Mouse (Mus musculus) lung, embryonic 16.5 days (tissue): Measurements from ENCODE around the gene Plekhg1. TPM values are rescaled to one million over a fixed set of nuclear protein-coding genes. Genes with fewer than 3 reads are reported as not detected.

ENCODE experiments used
- ATAC-seq: fragments of 200-750 bp; cut with Nextera tagmentation; 2 replicates; pipeline ENCODE4 v1.8.0; 2017; ENCODE audit warnings: low read depth, mild to moderate bottlenecking, moderate library complexity
- H3K27ac ChIP-seq: fragments of 300-500 bp; sonication (generic); 2 replicates; pipeline ENCODE4 v1.5.1; 2014; ENCODE audit warnings: mild to moderate bottlenecking, control low read depth, low read length
- H3K27me3 ChIP-seq: fragments of 300-500 bp; sonication (generic); 2 replicates; pipeline ENCODE4 v1.6.1; 2014; ENCODE audit warnings: low read depth, low read length, mixed read lengths; ENCODE audit not compliant: control insufficient read depth, insufficient read depth
- H3K36me3 ChIP-seq: fragments of 300-500 bp; sonication (generic); 2 replicates; pipeline ENCODE4 v1.6.1; 2014; ENCODE audit warnings: low read length; ENCODE audit not compliant: control insufficient read depth, insufficient read depth
- H3K4me1 ChIP-seq: fragments of 300-500 bp; sonication (generic); replicated peaks from 2 replicates; pipeline ENCODE4 v1.6.1; 2014; ENCODE audit warnings: low read length, mixed read lengths; ENCODE audit not compliant: control insufficient read depth, insufficient read depth
- H3K4me2 ChIP-seq: fragments of 300-500 bp; sonication (generic); 2 replicates; pipeline ENCODE4 v1.6.1; 2014; ENCODE audit warnings: low read depth, low read length, control low read depth
- H3K4me3 ChIP-seq: fragments of 300-500 bp; sonication (generic); 2 replicates; pipeline ENCODE4 v1.5.1; 2014; ENCODE audit warnings: mild to moderate bottlenecking, low read length, control low read depth
- H3K9ac ChIP-seq: fragments of 300-500 bp; sonication (generic); 2 replicates; pipeline ENCODE4 v1.6.1; 2014; ENCODE audit warnings: low read length, control low read depth
- H3K9me3 ChIP-seq: fragments of 300-500 bp; sonication (generic); 2 replicates; pipeline ENCODE4 v1.6.1; 2016; ENCODE audit warnings: low read length; ENCODE audit not compliant: control insufficient read depth
- WGBS: fragments of 180-500 bp; shearing (Covaris S2); extraction: QIAGEN DNeasy Blood & Tissue Kit; methylation state at CpG from one replicate; pipeline ENCODE4 v1.1.7; 2014; 5-methylcytosine and 5-hydroxymethylcytosine counted together
- polyA plus RNA-seq: library from polyadenylated mRNA; unstranded; fragments of >200 nt; fragmentation: Nextera tagmentation; extraction: Ambion mirVana; gene quantifications from 2 replicates; pipeline ENCODE4 v1.2.1, GENCODE M21; 2015

The Plekhg1 gene
- polyA plus RNA-seq, 1 experiment from 2014 or later: 11.9 TPM

GRCm38 (mm10) chr10:3996170-3996876 is 256.2 kb downstream of the Plekhg1 start:
- peaks cover 5% of the 10 kb centered on the region; the same call in 1 of the 2 replicates for H3K36me3 ChIP-seq

DNA sequence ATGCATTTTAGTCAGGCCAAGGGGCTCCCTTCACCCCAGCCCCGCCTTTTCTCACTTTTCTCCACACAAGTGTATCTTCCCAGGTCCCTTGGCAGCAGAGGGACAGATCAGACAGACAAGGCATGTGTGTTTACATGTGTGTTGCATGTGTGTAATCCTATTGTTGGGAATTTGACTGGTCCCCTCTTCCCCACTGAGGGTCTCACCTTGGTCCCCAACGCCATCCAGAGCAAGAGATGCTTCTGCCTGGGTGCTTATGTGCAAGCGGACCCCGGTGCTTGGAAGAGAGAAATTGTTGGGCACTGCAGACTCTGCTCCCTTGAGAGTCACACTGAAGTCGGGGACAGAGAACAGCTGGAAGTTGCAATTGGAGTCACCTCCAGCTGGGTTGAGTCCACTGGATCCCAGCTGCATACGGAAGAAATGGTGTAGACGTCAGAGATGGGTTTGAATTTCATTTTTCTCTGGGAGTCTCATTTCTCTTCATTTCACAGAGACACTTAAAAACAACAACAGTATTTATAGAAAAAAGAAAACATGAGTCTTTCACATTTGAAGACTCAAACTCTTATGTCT is 257.8 kb downstream of the Plekhg1 start:
- H3K4me3 ChIP-seq: no peak overlapping the region
- no peak overlapping the region for H3K9ac ChIP-seq
- H3K4me1 ChIP-seq: peaks cover 3% of the 10 kb centered on the region; the same call in 1 of the 2 replicates
- H3K9me3 ChIP-seq: no peaks in the 10 kb centered on the region
- 73% methylated on average over 7 of the region's 7 CpGs for WGBS
- H3K4me2 ChIP-seq: no peak overlapping the region
- peak; percentile 49; the same call in 1 of the 2 replicates for ATAC-seq
- no peak overlapping the region; the same call in 1 of the 2 replicates for H3K27ac ChIP-seq
- H3K36me3 ChIP-seq: no peaks in the 10 kb centered on the region; the same call in 1 of the 2 replicates
- no peaks in the 10 kb centered on the region for H3K27me3 ChIP-seq

More at GRCm38 (mm10) chr10:3996170-3996876, 256.2 kb downstream of the Plekhg1 start:
- Histone ChIP-seq H3K9me3 (no peaks in the 10 kb centered on the region), H3K4me2 (no peak overlapping the region), H3K4me3 (no peak overlapping the region), H3K9ac (no peak overlapping the region), H3K4me1 (peaks cover 3% of the 10 kb centered on the region; the same call in 1 of the 2 replicates), H3K27me3 (no peaks in the 10 kb centered on the region), H3K27ac (no peak overlapping the region)
- peak; percentile 73 for ATAC-seq
- 48% methylated on average over 15 of the region's 15 CpGs for WGBS

- no peak overlapping the region for H3K4me2 ChIP-seq
- ATAC-seq: no peak
- no peaks in the 10 kb centered on the region for H3K36me3 ChIP-seq
- H3K9me3 ChIP-seq: no peaks in the 10 kb centered on the region
- H3K4me1 ChIP-seq: peaks cover 10% of the 10 kb centered on the region; the same call in 1 of the 2 replicates
- H3K4me3 ChIP-seq: no peak overlapping the region
- 90% methylated on average over 5 of the region's 5 CpGs for WGBS
- H3K27me3 ChIP-seq: no peaks in the 10 kb centered on the region
- no peak overlapping the region for H3K9ac ChIP-seq
- H3K27ac ChIP-seq: no peak overlapping the region
These were observed 262.5 kb downstream of the Plekhg1 start for GRCm38 (mm10) chr10:4002711-4003110.

DNA sequence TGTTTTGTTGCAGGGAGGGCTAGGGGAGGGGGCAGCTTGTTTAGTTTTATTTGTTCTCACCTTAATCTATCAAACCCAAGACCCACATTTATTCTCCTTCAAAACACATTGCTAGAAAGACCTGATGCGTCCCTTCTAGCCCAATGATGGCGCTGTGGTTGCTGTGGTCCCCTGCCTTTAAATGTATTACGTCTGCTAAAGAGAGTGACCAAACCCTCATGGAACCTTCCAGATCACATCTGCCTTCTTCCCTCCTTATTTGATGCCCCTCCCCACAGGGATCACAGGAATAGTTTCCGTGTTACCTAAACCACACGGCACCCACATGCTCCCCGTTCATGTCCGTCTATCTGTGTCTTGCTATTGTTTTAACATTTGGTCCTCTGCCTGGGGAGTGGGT is 265.0 kb downstream of the Plekhg1 start:
- H3K9me3 ChIP-seq: no peaks in the 10 kb centered on the region
- no peak overlapping the region for H3K4me3 ChIP-seq
- no peak for ATAC-seq
- no peaks in the 10 kb centered on the region for H3K36me3 ChIP-seq
- WGBS: 72% methylated on average over 7 of the region's 7 CpGs
- no peak overlapping the region for H3K4me2 ChIP-seq
- H3K4me1 ChIP-seq: peaks cover 8% of the 10 kb centered on the region; the same call in 1 of the 2 replicates
- no peaks in the 10 kb centered on the region for H3K27me3 ChIP-seq
- peak overlapping the region; percentile 15; the same call in 1 of the 2 replicates for H3K27ac ChIP-seq
- H3K9ac ChIP-seq: no peak overlapping the region

DNA sequence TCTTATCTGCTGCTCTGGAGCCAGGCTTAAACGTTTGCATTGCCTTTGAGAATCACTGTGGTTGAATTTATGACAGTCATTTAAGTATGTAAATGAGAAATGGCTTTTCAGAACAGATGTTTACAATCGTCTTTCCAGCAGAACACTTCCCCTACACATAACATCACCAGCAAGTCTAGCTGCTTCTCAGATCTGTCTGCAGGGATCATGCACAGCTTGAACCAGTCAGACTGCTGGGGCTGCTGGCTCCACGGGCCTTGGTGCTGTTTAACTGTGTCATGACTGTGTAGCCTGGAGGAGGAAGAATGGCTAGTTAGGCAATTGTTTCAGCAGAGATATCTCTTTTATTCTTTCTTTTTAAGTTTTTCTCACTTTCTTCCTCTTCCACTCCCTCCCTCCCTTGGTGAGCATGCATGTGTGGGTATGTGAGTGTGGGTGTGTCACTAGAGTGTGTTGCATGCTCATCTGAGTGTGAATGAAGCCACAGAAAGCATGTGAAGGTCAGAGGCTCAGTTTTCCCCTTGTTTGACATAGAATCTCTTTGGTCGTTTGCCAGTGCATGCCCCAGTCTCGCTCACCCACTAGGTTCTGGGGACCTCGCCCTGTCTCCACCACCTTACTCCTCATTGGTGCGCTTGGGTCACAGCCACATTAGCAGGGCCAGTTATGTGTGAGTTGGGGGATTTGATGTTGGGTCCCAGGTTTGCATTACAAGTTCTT is 266.3 kb downstream of the Plekhg1 start:
- no peak overlapping the region for H3K9ac ChIP-seq
- H3K4me3 ChIP-seq: no peak overlapping the region
- WGBS: 34% methylated on average over 7 of the region's 7 CpGs
- H3K9me3 ChIP-seq: no peaks in the 10 kb centered on the region
- peak overlapping the region; percentile 68 for H3K27ac ChIP-seq
- H3K36me3 ChIP-seq: no peaks in the 10 kb centered on the region
- peaks cover 8% of the 10 kb centered on the region; the same call in 1 of the 2 replicates for H3K4me1 ChIP-seq
- no peak overlapping the region for H3K4me2 ChIP-seq
- peak; percentile 99 for ATAC-seq
- no peaks in the 10 kb centered on the region for H3K27me3 ChIP-seq

Other genes with a start within 250 kb of the Plekhg1 start
- gene Iyd, start 200.1 kb upstream of the Plekhg1 start, polyA plus RNA-seq: 2.2 and 4.4 TPM in 2 replicates
- 12.7 and 14.2 TPM in 2 replicates for gene Mthfd1l, start 232.8 kb downstream of the Plekhg1 start, polyA plus RNA-seq